Mouse (Mus musculus): ENCODE results near the gene Spata17. TPM values are rescaled to one million over a fixed set of nuclear protein-coding genes. Genes with fewer than 3 reads are reported as not detected.

Gene Spata17
- 2.0 and 2.8 TPM in 2 replicates for polyA plus RNA-seq (2016; fragmentation: Nextera tagmentation; extraction: Ambion mirVana)

DNA sequence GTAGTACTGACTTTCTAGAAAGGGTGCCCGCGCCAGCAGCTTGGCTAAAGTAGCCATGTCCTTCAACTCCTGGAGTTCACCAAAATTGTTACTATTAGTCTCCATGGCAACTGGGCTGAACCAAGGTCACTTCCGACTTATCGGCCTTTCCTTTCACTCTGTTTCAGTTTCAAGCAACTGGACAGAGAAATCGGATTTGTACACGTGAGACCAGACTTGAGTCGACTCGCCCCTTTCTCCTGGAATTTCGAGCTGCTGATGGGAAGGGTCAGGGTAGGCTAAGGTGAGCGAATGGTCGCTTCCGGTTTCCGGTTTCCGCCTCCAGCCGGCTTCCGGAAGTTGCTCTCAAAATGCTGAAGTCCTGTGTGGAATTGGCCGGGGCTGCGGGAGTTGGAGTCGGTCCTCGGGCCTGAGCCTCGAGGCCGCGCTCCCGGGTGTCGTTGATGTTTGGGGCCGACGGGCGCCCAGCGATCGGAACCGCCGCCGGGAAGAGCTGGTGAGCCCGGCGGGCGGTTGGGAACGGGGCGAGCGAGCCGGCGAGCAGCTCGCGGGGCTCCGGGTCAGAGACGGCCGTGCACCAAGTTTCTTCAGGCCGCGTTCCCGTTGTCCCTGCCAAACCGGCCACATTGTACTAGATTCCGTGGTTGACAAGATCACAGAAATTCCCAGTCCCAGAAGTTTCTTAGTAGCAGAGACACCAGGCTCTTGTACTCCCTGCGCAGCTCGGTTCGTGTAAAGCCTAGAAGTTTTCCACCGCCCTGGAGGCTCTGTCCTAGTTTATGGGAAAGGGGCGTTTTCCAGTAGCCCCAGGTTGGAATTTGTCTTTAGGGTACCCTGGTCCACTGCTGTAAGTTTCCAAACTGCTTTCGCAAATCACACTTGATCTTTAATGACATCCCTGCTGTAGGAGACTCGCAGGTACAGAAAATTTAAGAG lies at the start of gene Spata17, which contains the start of gene Gpatch2:
TSS of gene Spata17 (minus strand) at position 285 of the 936 bp plus-strand sequence.
TSS of gene Gpatch2 (plus strand) at position 328 of the 936 bp plus-strand sequence.
- Histone ChIP-seq H3K27ac (peak within 1 kb of the TSS; percentile 79), H3K27me3 (no peaks in the 10 kb centered on the region)

DNA sequence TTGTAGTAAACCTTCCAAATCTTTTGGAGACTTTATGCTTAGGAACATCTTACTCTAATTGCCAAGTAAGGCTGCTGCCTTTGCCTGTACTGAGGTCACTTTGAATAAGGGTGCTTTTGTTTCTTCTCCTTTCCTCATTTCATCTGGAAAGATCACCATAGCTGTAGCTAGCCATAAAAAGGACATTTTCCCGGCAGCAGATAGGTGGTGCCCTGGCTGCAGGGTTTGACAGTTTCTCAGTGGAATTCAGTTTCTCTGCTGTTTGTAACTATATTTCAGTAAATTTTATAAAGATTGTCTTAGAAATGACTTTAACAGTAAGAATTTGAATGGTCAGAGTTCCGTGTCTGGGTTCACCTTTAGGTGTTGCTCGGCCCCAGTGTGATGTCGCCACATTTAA lies 43.5 kb upstream of the Spata17 start:
- WGBS = 80% methylated on average over 4 of the region's 4 CpGs
- H3K9ac ChIP-seq = no peak overlapping the region

More for the DNA sequence above, at the start of gene Spata17, which contains the start of gene Gpatch2:
- no peaks in the 10 kb centered on the region for H3K9me3 ChIP-seq (replicated peaks)
- peaks cover 5% of the 10 kb centered on the region for H3K4me1 ChIP-seq
- peak within 1 kb of the TSS; percentile 84 for H3K9ac ChIP-seq
- H3K4me3 ChIP-seq = peak within 1 kb of the TSS; percentile 89
- 1% methylated on average over 58 of the region's 58 CpGs for WGBS
- peak; percentile 87 for ATAC-seq (ENCODE audit: low FRiP score)
- no peaks in the 10 kb centered on the region for H3K36me3 ChIP-seq
- peak within 1 kb of the TSS; percentile 85 for H3K4me2 ChIP-seq (replicated peaks)

DNA sequence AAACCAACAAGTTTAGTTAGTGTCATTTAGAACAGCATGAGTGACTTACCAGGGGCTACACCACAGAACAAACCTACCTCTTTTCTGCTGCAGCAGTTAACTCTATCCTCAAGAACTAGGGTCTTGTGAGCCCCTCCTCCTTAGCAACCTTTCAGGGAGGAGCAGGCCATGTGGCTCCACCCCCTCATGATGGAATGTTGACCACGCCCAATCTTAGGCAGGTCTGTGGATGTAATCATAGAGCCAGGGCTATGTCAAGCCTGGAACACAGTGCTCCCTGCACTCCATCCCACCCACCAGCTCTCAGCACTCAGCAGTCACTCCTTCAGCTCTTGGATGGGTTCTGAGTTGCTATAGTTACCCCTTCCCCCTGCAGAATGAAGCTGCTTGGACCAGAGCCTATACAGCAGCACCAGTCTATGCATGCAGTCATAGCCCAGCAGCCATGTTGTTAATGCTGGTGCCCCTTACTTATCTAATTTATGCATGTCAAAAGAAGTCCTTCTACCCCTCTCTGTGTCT lies 35.5 kb upstream of the Spata17 start:
- Histone ChIP-seq H3K27me3 (no peaks in the 10 kb centered on the region), H3K9ac (no peak overlapping the region), H3K4me1 (no peaks in the 10 kb centered on the region), H3K4me3 (no peak overlapping the region), H3K27ac (no peak overlapping the region), H3K36me3 (no peaks in the 10 kb centered on the region), H3K4me2 (replicated peaks) (no peak overlapping the region), H3K9me3 (replicated peaks) (no peaks in the 10 kb centered on the region)
- WGBS = 100% methylated on average over 1 of the region's 1 CpGs
- no peak for ATAC-seq (ENCODE audit: low FRiP score)

More for the DNA sequence above, 43.5 kb upstream of the Spata17 start:
- H3K4me2 ChIP-seq (replicated peaks) = no peak overlapping the region
- 0 out of 2 replicates have a peak, but pooled peaks cover 12% of the 10 kb centered on the region for H3K4me1 ChIP-seq
- no peaks in the 10 kb centered on the region for H3K27me3 ChIP-seq
- H3K4me3 ChIP-seq = no peak overlapping the region
- H3K27ac ChIP-seq = no peak overlapping the region
- no peaks in the 10 kb centered on the region for H3K36me3 ChIP-seq
- no peak for ATAC-seq (ENCODE audit: low FRiP score)
- no peaks in the 10 kb centered on the region for H3K9me3 ChIP-seq (replicated peaks)

DNA sequence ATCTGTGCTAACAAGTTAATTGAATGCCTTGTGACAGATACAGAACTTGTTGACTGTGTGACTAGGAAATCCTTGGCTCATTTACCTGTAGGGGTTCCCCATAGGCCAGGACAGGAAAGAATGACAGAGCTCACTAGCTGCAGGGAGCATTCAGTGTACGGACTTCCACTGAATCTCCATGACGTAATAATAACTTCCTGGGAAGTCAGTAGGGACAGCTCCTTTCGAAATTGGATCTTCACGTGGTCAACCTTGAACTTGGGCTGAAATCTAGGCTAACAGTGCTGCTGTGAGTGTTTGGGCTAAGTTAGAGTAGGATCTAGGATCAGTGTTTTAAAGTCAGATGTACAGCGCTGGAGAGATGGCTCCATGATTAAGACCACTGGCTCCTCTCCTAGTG lies 29.5 kb upstream of the Spata17 start:
- ATAC-seq (ENCODE audit: low FRiP score) = no peak
- Histone ChIP-seq H3K27ac (no peak overlapping the region), H3K36me3 (no peaks in the 10 kb centered on the region), H3K4me1 (no peaks in the 10 kb centered on the region), H3K27me3 (no peaks in the 10 kb centered on the region), H3K4me3 (no peak overlapping the region), H3K9me3 (replicated peaks) (no peaks in the 10 kb centered on the region), H3K9ac (no peak overlapping the region), H3K4me2 (replicated peaks) (no peak overlapping the region)
- 76% methylated on average over 5 of the region's 5 CpGs for WGBS

DNA sequence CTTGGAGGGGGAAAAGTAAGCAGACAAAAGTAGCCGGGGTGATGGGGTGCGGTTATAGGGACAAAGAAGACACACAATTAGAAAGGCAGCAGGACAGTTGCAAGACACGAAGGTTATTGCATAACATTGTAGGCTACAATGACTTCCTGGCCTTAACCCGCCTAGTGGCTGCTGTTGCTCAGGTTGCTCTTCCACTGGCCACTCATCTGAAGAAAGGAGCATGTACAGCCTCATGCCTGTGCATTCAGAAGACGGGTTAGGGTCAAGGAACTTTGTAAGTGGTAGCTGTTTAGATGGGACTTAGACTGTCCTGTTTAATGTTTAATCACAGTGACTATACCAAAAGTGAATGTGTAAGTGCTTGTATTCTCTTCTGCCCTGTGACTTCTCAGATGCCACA lies 26.1 kb upstream of the Spata17 start:
- WGBS = 74% methylated on average over 5 of the region's 5 CpGs
- Histone ChIP-seq H3K36me3 (peaks cover 5% of the 10 kb centered on the region; the same call in 1 of the 2 replicates), H3K4me2 (replicated peaks) (no peak overlapping the region), H3K9me3 (replicated peaks) (no peaks in the 10 kb centered on the region), H3K4me3 (no peak overlapping the region), H3K4me1 (no peaks in the 10 kb centered on the region), H3K9ac (no peak overlapping the region), H3K27ac (no peak overlapping the region), H3K27me3 (no peaks in the 10 kb centered on the region)
- no peak for ATAC-seq (ENCODE audit: low FRiP score)

DNA sequence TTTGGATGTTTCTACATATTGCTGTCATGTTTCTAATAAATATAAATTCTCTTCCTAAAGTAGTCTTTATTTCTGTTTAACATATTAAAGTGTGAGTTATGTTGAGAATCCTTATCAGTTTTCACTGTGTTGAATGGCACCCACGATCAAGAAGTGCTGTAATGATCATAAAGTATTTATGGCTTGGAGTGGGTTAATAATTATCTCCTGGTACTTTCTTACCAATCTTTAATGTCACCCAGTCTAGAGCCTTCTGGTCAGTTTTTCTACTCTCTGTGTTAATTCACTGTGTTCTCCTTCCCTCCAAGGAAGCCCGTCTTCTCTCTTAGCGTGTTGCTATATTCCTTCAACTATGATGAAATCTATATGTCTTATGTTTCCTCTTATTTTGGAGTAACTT lies 25.0 kb upstream of the Spata17 start:
- no peaks in the 10 kb centered on the region for H3K9me3 ChIP-seq (replicated peaks)
- peaks cover 5% of the 10 kb centered on the region; the same call in 1 of the 2 replicates for H3K36me3 ChIP-seq
- no peak for ATAC-seq (ENCODE audit: low FRiP score)
- 95% methylated on average over 3 of the region's 3 CpGs for WGBS
- no peaks in the 10 kb centered on the region for H3K27me3 ChIP-seq
- H3K9ac ChIP-seq = no peak overlapping the region
- H3K27ac ChIP-seq = no peak overlapping the region
- H3K4me1 ChIP-seq = no peaks in the 10 kb centered on the region
- no peak overlapping the region for H3K4me3 ChIP-seq
- H3K4me2 ChIP-seq (replicated peaks) = no peak overlapping the region

DNA sequence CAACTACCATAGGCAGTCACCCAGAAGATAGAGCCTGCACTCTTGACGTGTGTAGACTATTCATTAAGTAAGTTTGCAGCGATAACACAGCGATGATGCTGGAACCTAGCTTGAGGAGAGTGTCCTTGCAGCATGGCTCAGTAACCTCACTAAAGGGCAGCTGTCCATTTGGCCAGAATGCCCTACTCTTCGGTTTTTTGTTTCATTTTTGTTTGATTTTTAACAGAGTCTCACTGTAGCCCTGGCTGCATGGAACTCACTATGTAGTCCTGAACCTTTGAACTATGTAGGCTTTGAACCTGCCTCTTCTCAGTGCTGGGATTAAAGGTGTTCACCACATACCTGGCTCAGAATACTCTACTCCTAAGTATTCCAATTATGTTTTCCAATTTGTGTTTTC lies 22.8 kb upstream of the Spata17 start:
- Histone ChIP-seq H3K4me2 (replicated peaks) (no peak overlapping the region), H3K9ac (no peak overlapping the region), H3K4me1 (no peaks in the 10 kb centered on the region), H3K4me3 (no peak overlapping the region), H3K36me3 (peaks cover 11% of the 10 kb centered on the region), H3K27me3 (no peaks in the 10 kb centered on the region), H3K9me3 (replicated peaks) (no peaks in the 10 kb centered on the region), H3K27ac (no peak overlapping the region)
- ATAC-seq (ENCODE audit: low FRiP score) = no peak
- 93% methylated on average over 4 of the region's 4 CpGs for WGBS

DNA sequence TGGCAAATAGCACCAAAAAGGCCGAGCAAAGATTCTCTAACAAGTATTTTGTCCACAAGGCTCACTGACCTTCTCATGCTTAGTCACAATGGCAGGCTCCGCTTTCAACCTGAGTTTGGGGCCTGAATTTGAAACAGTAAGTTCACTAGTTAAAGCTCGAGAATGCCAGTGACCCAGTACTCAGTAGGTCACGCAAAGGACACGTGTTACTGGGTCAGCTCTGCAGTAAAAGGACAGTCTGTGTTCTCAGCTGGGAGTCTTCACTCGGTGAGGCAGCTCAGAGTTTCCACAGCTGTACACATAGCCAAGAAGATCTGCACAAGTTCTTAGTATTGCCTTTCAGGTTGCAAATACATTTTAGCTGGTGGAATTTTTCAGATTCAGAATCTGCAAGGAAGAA lies 21.0 kb upstream of the Spata17 start:
- no peaks in the 10 kb centered on the region for H3K9me3 ChIP-seq (replicated peaks)
- no peak overlapping the region for H3K27ac ChIP-seq
- ATAC-seq (ENCODE audit: low FRiP score) = no peak
- H3K27me3 ChIP-seq = no peaks in the 10 kb centered on the region
- no peak overlapping the region for H3K9ac ChIP-seq
- no peaks in the 10 kb centered on the region for H3K4me1 ChIP-seq
- H3K4me3 ChIP-seq = no peak overlapping the region
- H3K36me3 ChIP-seq = peaks cover 14% of the 10 kb centered on the region
- WGBS = 67% methylated on average over 6 of the region's 6 CpGs
- no peak overlapping the region for H3K4me2 ChIP-seq (replicated peaks)

DNA sequence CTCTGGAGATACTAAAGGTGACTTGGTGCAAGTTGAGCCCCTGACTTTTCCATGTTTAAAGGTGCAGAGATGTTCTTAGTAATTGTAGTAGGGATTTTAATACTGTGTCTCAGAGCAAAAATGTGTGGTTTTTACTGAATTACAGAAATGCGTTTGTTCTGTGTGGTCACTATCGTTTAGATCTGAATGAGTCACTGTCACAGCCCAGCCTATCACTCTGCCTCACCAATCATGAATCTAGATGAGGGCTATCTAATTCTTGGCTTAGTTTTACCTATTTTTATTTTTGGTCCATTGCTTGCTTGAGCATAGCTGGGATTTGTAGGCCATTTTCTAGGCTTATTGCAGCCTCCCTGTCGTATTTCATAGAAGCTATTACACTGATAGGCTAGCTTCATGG lies 19.9 kb upstream of the Spata17 start:
- no peak for ATAC-seq (ENCODE audit: low FRiP score)
- H3K9ac ChIP-seq = no peak overlapping the region
- no peak overlapping the region for H3K27ac ChIP-seq
- no peaks in the 10 kb centered on the region for H3K9me3 ChIP-seq (replicated peaks)
- H3K36me3 ChIP-seq = peaks cover 17% of the 10 kb centered on the region
- H3K4me1 ChIP-seq = no peaks in the 10 kb centered on the region
- H3K4me3 ChIP-seq = no peak overlapping the region
- H3K27me3 ChIP-seq = no peaks in the 10 kb centered on the region
- WGBS = 96% methylated on average over 3 of the region's 3 CpGs
- H3K4me2 ChIP-seq (replicated peaks) = no peak overlapping the region

DNA sequence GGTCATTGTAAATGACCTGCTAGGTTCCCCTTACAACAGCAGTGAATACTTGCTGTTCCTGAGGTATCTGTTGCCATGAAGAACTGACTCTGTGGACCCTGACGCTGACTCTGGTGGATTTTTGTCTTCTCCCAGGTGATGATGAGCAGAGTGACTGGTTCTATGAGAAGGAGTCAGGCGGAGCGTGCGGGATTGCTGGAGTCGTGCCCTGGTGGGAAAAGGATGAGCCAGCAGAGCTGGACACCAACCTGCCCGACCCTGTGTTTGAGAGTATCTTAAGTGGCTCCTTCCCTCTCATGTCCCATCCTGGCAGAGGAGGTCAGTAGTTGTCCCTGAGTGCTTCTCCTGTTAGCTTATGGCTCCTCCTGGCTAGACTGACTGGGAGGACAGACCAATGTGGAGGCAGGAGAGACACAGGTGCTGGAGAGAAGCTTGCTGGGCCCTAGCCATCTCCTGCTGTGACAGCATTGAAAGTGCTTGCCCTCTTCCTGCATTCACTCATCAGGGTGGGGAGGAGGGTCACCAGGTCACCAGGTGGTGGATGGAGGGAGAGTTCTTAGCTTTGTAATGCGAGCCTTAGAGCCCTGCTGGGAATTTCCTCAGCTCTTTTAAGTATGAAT lies 17.8 kb upstream of the Spata17 start:
- Histone ChIP-seq H3K36me3 (peaks cover 17% of the 10 kb centered on the region), H3K4me1 (no peaks in the 10 kb centered on the region), H3K27ac (no peak overlapping the region), H3K9me3 (replicated peaks) (no peaks in the 10 kb centered on the region), H3K4me3 (no peak overlapping the region), H3K27me3 (no peaks in the 10 kb centered on the region), H3K9ac (no peak overlapping the region), H3K4me2 (replicated peaks) (no peak overlapping the region)
- whole genome bisulfite sequencing = 51% methylated on average over 7 of the region's 7 CpGs
- ATAC-seq (ENCODE audit: low FRiP score) = no peak

DNA sequence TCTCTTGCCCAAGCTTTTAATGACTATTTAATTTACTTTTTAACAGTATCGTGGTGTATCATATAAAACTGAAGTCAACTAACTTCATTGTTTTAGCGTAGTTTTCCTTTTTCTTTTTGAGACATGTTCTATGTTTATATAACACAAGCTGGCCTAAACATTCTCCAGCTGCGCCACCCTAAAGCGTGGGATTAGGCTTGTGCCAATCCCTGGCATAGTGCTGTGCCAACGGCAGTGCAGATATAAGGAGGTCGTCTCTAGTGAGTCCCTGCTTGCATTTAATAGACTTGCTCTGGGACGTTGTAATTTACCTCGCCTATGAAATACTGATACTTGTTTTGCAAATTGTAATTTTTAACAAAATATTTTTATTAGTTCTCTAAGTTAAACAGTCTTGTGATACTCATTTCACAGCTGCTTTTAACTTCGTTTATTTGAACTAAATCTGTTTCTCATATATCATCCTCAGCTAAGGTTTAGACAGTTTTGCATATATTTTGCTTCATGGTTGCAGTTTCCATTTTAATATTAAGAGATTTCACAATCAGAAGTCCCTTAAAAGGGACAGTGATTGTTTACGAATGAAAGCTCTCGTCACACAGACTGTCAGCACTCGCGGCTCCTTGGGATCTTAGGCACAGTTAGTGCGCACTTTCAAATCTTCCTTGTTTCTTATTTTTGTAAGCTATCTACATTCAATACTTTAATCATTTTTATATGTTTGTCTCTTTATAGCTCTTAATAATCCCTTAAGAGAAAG lies 17.1 kb upstream of the Spata17 start:
- 89% methylated on average over 14 of the region's 14 CpGs for WGBS
- H3K4me2 ChIP-seq (replicated peaks) = no peak overlapping the region
- no peaks in the 10 kb centered on the region for H3K27me3 ChIP-seq
- no peak overlapping the region for H3K27ac ChIP-seq
- peaks cover 14% of the 10 kb centered on the region for H3K36me3 ChIP-seq
- no peak overlapping the region for H3K9ac ChIP-seq
- H3K9me3 ChIP-seq (replicated peaks) = no peaks in the 10 kb centered on the region
- H3K4me1 ChIP-seq = no peaks in the 10 kb centered on the region
- H3K4me3 ChIP-seq = no peak overlapping the region
- no peak for ATAC-seq (ENCODE audit: low FRiP score)

DNA sequence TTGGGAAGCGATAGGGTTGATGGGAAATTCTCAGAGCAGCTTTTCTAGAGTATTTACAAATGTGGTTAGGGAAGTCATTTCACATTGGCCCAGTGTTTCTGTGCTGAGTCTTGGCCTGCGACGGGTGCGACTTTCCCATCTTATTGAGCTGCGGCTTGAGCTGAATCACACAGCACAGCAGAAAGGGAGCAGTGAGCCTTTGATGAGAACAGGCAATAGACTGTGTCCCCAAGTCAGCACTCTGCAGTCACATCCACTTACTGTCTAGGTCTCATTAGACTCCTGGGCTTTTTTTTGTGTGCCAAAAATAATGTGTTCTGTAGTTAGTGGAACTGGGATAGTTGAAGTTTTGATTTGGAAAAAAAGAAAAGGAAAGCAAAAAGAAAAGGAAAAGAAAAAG lies 15.0 kb upstream of the Spata17 start:
- no peak for ATAC-seq (ENCODE audit: low FRiP score)
- no peak overlapping the region for H3K4me2 ChIP-seq (replicated peaks)
- no peaks in the 10 kb centered on the region for H3K4me1 ChIP-seq
- no peaks in the 10 kb centered on the region for H3K9me3 ChIP-seq (replicated peaks)
- H3K4me3 ChIP-seq = no peak overlapping the region
- H3K36me3 ChIP-seq = peaks cover 24% of the 10 kb centered on the region
- 83% methylated on average over 5 of the region's 5 CpGs for WGBS
- H3K9ac ChIP-seq = no peak overlapping the region
- H3K27me3 ChIP-seq = no peaks in the 10 kb centered on the region
- H3K27ac ChIP-seq = no peak overlapping the region

All from hindbrain, embryonic 12.5 days (tissue).